Mouse (Mus musculus) brown adipose tissue, adult 24 weeks (tissue): ENCODE results near the gene Msh2. TPM values are rescaled to one million over a fixed set of nuclear protein-coding genes. Genes with fewer than 3 reads are reported as not detected.
"Not testable (repeated sequence)": the region's sequence is repeated elsewhere in the genome, so short reads cannot be mapped to it uniquely, and the experiment has no call there.

ENCODE experiments used
- H3K27ac ChIP-seq: fragments of 200-500 bp; replicated peaks from 2 replicates; pipeline ENCODE4 v1.5.1; 2012; ENCODE audit warnings: low read depth, mild to moderate bottlenecking, low read length
- H3K4me1 ChIP-seq: fragments of 200-500 bp; 2 replicates; pipeline ENCODE4 v1.6.1; 2012; ENCODE audit warnings: low read length, mixed read lengths; ENCODE audit not compliant: control insufficient read depth, insufficient read depth, insufficient read length
- H3K4me3 ChIP-seq: fragments of 200-500 bp; 2 replicates; pipeline ENCODE4 v1.5.1; 2012; ENCODE audit warnings: low read depth, mild to moderate bottlenecking, low read length, moderate library complexity; ENCODE audit not compliant: insufficient read depth
- polyA plus RNA-seq: library from polyadenylated mRNA; stranded (reverse); fragments of >200 nt; gene quantifications from 2 replicates; pipeline ENCODE4 v1.2.4, GENCODE M21; 2012; ENCODE audit not compliant: missing spikeins, insufficient read depth, insufficient read length

Gene Msh2
- polyA plus RNA-seq, result 17.3 and 19.6 TPM in 2 replicates

DNA sequence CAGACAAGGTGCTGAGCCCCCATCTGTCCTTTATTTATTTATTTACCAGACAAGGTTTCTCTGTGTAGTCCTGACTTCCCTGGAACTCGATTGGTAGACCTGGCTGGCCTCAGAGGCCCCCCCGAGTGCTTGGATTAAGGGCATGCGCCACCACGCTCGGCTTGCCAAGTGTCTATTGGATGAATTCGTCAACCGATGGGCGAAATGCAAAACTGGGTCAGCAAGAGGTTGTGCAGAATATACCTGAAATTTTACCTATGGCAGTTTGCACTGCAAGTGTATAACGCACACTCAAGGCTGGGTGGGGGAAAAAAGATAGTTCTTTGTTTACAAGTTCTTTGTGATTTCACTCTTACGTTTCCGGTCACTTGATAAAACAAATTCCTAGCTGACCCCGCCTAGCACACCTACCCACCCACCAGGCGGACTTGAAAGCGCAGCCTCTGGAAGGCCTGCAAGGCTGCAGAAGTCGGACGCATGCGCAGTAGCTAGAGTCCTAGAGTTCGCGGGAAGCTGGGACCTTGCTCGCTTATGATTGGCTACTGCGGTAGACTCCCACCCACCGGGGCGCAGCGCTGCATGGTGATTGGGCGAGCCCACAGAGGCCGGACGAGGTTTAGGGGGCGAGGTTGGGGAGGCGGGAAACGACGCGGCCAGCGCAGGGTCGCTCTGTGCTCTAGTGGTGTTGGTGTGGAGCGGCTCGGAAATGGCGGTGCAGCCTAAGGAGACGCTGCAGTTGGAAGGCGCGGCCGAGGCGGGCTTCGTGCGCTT, at the start of gene Msh2:
Msh2 (plus strand) TSS at position 441 of the 771 bp plus-strand sequence.
- Histone ChIP-seq H3K4me3 (peak within 1 kb of the TSS; percentile 75), H3K4me1 (peaks cover 4% of the 10 kb centered on the region; the same call in 1 of the 2 replicates), H3K27ac (no peak within 1 kb of the TSS)

DNA sequence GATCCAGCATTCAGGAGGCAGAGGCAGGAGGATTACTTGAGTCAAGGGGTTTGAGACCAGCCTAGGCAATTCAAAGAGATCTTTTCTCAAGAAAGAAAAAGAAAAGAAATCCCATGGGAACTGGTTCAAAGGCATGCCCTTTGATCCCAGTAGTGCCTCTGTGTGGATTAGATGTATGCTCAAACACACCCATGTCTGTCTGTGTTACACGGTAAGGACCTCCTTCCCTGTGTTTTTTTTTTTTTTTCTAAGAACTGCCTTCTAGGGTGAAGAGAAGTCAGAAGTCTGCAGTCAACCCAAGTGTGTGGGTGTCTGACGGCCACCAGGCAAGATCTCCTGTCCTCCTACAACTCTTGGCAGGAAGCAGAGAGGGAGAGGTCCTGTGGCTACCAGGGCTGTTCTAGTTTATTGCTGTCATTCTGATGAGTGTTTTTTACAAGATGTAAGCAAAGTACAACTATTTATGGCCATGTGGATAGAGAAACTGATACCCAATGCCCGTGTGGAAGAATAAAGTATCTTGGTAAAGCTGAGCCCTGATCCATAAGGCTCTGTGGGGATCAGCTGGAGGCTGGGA, 46.5 kb upstream of the Msh2 start:
- no peak overlapping the region for H3K4me3 ChIP-seq
- H3K27ac ChIP-seq, result no peak overlapping the region
- no peaks in the 10 kb centered on the region for H3K4me1 ChIP-seq

DNA sequence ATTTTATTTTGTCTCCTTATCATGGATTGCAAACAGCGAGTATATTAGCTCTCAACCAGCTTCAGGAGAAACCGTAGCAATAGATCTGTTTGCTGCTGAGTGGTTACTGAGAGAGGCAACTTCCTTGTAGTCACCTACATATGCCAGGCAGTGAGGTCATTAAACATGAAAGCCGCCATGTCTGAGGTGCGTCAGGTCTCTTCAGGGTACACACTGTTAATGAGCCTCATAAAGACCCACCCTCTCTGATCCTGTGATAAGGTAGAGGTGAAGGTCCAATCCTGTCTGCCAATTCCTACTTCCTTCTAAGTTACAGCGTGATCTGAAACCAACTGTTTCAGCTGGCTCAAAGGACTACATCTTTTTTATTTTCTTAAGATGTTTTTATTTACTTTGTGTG, 44.0 kb upstream of the Msh2 start:
- Histone ChIP-seq H3K4me1 (no peaks in the 10 kb centered on the region), H3K27ac (no peak overlapping the region), H3K4me3 (no peak overlapping the region)

DNA sequence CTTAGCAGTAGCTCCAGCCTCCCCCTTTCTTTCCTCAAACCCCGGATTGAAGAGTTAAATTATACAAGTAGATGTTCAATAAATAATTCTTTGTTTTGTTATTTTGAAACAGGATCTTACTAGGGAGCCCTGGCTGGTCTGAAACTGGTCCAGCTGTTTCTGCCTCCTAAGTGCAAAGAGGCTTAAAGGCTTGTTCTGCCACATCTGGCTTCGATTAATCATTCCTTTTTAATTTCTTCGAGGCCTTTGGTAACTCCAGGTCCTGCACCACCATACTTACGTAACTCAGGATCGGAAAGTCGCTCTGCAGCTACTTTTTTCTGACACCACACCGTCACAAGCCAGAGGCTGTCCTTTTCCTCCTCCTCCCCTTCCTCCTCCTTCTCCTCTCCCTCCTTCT, 43.4 kb upstream of the Msh2 start:
- Histone ChIP-seq H3K4me1 (no peaks in the 10 kb centered on the region), H3K27ac (no peak overlapping the region), H3K4me3 (no peak overlapping the region)

DNA sequence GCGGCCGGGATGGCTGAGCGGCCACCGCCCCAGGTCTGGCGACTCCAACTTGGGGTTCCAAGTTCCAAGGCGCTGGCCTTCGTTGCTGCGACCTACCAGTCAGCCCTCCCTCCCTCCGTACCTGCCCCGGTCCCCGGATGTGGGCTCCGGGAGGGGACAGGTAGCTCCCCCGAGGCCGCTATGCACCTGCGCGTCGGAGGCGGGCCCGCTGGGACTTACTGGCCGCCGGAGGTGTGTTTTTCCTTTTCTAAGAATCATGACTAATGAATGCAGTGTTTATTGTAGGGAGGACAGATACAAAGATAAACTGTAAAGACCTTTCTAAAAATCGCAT, 35.1 kb upstream of the Msh2 start:
- H3K27ac ChIP-seq, result no peak overlapping the region

DNA sequence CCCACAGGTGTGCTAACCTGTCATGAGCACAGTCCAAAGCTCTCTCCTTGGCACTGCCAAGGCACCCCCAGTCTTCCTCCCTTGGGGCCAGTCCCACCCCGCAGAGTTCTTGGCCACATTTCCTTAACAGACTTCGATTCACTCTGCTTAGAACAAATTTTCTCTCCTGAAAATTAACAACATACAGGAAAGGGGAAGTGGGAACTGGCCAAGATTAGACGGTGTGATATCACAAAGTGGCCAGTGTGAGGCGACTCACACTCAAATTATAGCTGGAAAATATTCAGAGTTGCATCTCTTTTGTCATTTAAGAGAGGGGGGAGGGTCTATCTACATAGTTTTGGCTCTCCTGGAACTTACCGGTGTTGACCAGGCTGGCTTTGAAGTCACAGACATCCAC, 32.9 kb upstream of the Msh2 start:
- Histone ChIP-seq H3K27ac (no peak overlapping the region), H3K4me3 (no peak overlapping the region), H3K4me1 (no peaks in the 10 kb centered on the region; the same call in 1 of the 2 replicates)

More for the DNA sequence above, 35.1 kb upstream of the Msh2 start:
- Histone ChIP-seq H3K4me1 (no peaks in the 10 kb centered on the region; the same call in 1 of the 2 replicates), H3K4me3 (peak overlapping the region; percentile 55; the same call in 1 of the 2 replicates)

DNA sequence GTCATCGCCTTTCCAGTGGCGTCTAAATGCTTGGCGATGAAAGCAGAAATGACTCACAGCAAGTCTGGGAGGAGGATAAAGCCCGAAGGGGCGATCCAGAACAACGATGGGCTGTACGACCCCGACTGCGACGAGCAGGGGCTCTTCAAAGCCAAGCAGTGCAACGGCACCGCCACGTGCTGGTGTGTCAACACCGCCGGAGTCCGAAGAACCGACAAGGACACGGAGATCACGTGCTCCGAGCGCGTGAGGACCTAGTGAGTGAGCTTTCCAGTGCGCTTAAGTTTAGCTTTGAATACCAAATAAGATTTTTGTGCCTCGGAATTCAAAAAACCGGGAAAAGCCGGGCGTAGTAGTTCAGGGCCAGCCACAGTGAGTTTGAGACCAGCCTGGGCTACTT, 31.9 kb upstream of the Msh2 start:
- Histone ChIP-seq H3K4me1 (no peaks in the 10 kb centered on the region; the same call in 1 of the 2 replicates), H3K4me3 (no peak overlapping the region), H3K27ac (no peak overlapping the region)

DNA sequence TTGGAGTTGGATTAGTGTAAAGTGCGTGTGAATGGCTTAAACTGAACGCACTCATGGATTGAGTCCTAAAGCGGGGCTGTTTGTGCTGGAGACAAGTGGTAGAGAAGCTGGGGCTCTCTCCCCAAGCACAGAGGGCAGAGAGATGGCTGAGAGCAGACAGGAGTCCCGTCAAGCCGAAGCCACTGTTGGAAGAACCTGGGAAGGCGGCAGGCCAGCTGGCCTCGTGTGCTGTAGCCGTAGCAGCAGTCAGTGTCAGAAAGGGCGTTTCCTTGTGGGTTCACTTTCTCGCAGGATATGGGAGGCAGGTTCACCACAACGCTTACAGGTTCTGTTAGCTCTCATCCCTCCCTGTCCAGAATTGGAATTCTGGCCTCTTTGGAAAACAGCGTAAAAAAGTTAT, 31.1 kb upstream of the Msh2 start:
- no peaks in the 10 kb centered on the region; the same call in 1 of the 2 replicates for H3K4me1 ChIP-seq
- no peak overlapping the region for H3K4me3 ChIP-seq
- H3K27ac ChIP-seq, result no peak overlapping the region

DNA sequence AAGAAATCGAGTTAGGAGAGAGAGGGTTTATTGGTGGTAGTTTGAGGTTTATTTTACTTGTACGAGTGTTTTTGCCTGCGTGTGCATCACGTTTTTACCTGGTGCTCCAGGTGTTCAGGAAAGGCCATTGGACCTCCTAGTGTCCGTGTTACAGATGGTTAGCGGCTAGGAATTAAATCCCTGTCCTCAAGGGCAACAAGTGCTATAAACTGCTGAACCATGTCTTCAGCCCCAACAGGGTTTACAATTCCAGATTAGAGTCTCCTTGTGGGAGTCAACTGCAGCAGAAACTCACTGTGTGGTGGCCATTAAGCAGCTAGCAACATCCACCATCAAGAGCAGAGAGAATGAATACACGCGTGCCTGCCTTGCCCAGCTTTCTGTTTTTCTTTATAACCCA, 29.4 kb upstream of the Msh2 start:
- Histone ChIP-seq H3K27ac (no peak overlapping the region), H3K4me3 (no peak overlapping the region), H3K4me1 (no peaks in the 10 kb centered on the region)

DNA sequence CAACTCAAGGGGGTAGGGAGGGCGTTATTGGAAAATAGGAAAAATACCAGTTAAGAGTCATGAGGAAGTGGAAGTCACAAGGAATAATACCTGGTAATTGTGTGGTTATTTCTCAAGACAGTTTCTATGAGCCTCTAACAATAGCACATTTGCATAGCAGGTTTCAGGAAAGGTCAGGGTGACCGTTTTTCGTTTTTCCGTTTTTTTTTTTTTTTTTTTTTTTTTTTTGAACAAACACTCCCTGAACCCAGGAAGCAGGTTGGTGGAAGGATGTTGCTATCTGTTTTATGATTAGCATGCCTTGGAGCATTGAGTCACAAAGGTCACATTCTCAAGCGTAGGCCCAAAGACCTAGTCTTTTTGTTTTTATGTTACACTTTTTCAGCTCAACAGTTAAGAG, 16.5 kb upstream of the Msh2 start:
- H3K4me3 ChIP-seq, H3K27ac ChIP-seq, H3K4me1 ChIP-seq: not testable (repeated sequence)

DNA sequence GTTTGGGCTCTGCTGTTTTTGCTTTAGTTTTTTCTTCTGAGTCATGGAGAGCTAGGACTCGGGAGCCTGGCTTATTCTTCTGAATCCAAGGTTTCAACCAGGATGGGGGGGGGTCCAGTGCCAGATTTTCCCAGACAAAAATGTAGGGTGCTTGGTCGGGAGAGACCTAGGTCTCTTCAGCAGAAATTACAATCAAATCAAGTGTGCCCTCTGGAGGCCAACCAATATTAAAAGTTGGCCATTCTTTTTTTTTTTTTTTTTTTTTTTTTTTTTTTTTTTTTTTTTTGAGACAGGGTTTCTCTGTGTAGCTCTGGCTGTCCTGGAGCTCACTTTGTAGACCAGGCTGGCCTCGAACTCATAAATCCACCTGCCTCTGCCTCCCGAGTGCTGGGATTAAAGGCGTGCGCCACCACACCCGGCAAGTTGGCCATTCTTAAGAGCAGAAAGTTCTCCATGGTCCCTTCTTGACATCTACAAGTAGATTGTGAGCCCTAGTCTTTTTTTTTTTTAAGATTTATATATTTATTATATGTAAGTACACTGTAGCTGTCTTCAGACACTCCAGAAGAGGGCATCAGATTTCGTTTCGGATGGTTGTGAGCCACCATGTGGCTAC, 10.1 kb upstream of the Msh2 start:
- H3K4me1 ChIP-seq, H3K4me3 ChIP-seq, H3K27ac ChIP-seq: not testable (repeated sequence)

DNA sequence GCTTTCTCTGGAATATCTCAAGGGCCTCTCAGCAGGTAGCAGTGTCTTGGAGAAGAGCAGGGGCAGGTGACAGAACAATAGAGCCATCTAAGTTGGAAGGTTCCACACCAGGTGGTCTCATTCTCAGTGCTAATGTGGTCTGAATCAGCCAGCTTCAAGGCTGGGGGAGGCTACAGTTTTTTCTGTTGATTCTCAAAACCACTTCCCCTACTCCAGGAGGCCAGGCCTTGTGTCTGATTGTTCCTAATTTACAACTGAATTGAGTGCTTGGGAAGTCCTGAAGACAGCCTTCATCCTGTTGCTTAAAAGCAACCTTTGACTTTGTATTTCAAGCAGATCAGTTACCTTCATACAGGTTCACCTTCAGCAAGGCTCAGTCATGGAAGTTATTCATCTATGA, 7.9 kb upstream of the Msh2 start:
- no peak overlapping the region for H3K27ac ChIP-seq
- no peak overlapping the region for H3K4me3 ChIP-seq
- H3K4me1 ChIP-seq, result no peaks in the 10 kb centered on the region

DNA sequence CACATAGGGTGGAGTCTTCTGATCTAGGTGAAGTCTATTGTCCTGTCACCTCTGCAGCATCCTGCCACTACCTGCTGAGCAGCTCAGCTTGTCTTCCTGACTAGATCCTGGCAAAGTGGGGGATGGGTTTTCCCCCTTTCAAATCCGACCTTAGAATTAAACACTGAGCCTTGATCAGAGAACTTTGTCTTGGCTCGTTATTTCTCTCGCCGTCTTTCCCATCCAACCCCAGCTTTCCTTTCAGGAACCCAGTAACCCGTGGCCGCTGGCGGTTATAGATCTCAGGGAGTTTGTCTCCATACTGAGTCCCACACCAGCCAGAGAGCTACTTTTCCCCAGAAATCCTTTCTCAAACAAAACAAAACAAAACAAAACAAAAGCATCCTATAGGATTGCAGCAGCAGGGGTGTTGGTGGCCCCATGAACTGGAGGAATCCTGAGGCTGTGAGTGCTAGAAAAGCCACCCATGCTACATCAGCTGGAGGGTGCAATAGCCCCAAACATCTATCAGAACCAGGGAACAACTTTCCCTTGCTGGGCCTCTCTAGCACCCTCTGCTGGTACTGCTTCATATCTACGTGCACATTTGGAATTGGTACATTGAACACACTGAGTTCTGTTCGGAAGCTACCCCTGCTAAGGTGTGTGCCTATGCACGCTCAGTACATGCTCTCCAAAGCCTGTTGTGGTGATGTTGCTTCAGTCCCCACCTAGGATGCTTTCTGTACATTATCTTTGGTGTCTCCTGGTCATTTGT, 6.9 kb upstream of the Msh2 start:
- Histone ChIP-seq H3K4me3 (no peak overlapping the region), H3K27ac (no peak overlapping the region)

DNA sequence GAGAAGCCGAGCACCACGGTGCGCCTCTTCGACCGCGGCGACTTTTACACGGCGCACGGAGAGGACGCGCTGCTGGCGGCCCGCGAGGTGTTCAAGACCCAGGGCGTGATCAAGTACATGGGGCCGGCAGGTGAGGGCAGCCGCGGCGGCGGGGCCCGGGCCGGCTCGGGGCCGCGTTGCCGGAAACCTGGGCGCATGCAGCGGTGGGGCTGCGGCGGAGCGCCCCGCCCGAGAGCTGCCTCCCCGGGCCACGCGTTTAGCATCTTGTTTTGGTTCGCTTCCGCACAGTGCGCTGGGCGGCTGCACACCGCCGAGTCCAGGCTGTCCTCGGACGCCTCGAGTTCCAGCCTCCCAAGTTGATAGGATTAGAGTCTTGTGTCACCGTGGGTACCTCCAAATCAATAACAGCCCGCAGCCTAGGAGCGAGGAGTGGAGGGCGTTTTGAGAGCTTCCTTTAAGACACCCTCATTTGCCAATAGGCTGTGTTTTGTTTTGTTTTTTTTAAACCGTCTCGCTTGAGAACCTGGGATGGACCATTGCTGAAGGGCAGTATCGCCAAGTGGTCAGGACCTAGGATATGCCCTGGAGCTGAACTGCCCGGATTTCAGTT, 652 bp downstream of the Msh2 start:
- Histone ChIP-seq H3K27ac (no peak overlapping the region), H3K4me1 (peaks cover 4% of the 10 kb centered on the region; the same call in 1 of the 2 replicates), H3K4me3 (peak overlapping the region; percentile 75)

More for the DNA sequence above, 6.9 kb upstream of the Msh2 start:
- H3K4me1 ChIP-seq, result no peaks in the 10 kb centered on the region
